Mouse (Mus musculus): Measurements from ENCODE around the gene 2810408A11Rik. TPM values are rescaled to one million over a fixed set of nuclear protein-coding genes. Genes with fewer than 3 reads are reported as not detected.

The 2810408A11Rik gene
- total and polyA plus RNA-seq, 3 experiments = 0.81 to 1.3 TPM; not detected in 1

DNA sequence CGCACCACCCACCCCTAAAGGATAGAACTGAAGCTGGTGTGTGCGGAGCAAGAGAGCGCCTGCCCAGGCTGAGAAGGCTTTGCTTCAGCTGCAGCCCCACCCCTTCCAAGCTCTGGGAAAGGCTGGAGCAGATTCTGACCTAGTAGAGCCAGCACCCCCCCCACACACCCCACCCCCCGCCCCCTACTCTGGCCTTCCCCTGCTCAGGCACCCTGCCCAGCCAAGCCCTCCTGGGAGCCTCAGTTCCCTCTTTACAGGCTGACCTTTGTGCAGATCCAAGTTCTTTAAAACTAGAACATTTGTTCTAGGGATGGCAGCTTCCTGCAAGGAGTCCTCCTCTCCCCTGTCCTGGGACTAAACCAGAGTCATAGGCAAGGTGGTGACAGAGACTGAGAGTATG, 36.6 kb upstream of the 2810408A11Rik start:
- H3K27ac ChIP-seq (ENCODE audit: control insufficient read depth, low read depth, low read length) = no peak overlapping the region
- H3K9me3 ChIP-seq (replicated peaks; ENCODE audit: insufficient read depth, low read length) = no peaks in the 10 kb centered on the region
- no peak overlapping the region for H3K4me3 ChIP-seq (ENCODE audit: control insufficient read depth in 1 of 2, insufficient read depth in 1 of 2, low read depth in 2 of 2, low read length in 2 of 2)
- H3K36me3 ChIP-seq (ENCODE audit: control insufficient read depth in 1 of 2, insufficient read depth in 2 of 2, low read length in 2 of 2) = peaks cover 0 to 8% of the 10 kb centered on the region in 2 experiments; a peak in 2 of 4 replicates
- H3K27me3 ChIP-seq (ENCODE audit: control insufficient read depth in 1 of 2, insufficient read depth in 2 of 2, low read length in 2 of 2) = peaks cover under 1 to 4% of the 10 kb centered on the region in 2 experiments; a peak in 3 of 4 replicates
- H3K4me1 ChIP-seq (ENCODE audit: control insufficient read depth in 1 of 2, insufficient read depth in 2 of 2, low read length in 2 of 2) = peaks cover 3 to 8% of the 10 kb centered on the region in 2 experiments; a peak in 2 of 4 replicates
- H3K79me2 ChIP-seq (ENCODE audit: control insufficient read depth, insufficient read depth, low read length, poor library complexity) = no peaks in the 10 kb centered on the region
- no peak overlapping the region for H3K9ac ChIP-seq (ENCODE audit: control insufficient read depth, low read depth, low read length, poor library complexity, severe bottlenecking)
- TF ChIP-seq USF1 (IDR thresholded peaks at IDR 0.05; ENCODE audit: low read depth, low read length) = no peak
- TF ChIP-seq CHD1 (IDR thresholded peaks at IDR 0.05; ENCODE audit: low read depth, low read length) = no peak
- no peak for DNase-seq (ENCODE audit: low read depth, low spot score)

DNA sequence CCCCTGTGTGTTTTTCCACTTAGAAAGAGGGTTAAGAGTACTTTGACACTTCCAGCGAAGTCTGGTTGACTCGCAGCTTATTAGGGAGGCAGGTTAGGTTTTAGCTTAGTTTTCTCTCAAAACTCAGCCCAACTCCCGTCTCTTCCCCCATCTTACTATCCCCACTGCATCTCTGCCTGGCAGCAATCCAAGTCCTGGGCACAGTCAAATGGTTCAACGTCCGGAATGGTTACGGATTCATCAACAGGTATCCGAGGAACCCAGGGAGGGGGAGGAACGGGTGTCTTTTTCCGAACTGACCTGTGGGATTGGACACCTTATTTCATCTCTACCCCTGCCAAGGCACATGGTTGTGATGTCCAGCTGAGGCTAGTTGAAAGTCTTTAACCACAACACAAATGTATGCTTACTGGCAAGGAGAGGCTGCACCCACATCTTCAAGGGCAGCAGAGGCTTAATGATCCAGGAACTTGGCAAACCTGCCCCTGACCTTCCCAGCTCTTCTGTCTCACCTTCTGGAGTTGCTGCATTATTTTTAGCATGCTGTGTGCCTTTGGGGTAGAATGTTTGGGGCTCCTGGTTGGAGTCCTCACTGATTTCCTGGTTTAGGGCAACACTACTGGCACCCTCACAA, 36.0 kb upstream of the 2810408A11Rik start:
- no peak for DNase-seq (ENCODE audit: low read depth, low spot score)
- TF ChIP-seq ZMIZ1 (IDR thresholded peaks at IDR 0.05; ENCODE audit: low read depth, low read length) (no peak), RCOR1 (IDR thresholded peaks at IDR 0.05; ENCODE audit: low read depth, low read length) (no peak), RAD21 (IDR thresholded peaks at IDR 0.05; ENCODE audit: low read depth, low read length) (no peak), POLR2AphosphoS2 (IDR thresholded peaks at IDR 0.05; ENCODE audit: low read length) (no peak)
- Histone ChIP-seq H3K4me1 (ENCODE audit: control insufficient read depth in 1 of 2, insufficient read depth in 2 of 2, low read length in 2 of 2) (peaks cover 3 to 12% of the 10 kb centered on the region in 2 experiments; a peak in 2 of 4 replicates), H3K79me2 (ENCODE audit: control insufficient read depth, insufficient read depth, low read length, poor library complexity) (no peaks in the 10 kb centered on the region), H3K9ac (ENCODE audit: control insufficient read depth, low read depth, low read length, poor library complexity, severe bottlenecking) (no peak overlapping the region), H3K36me3 (ENCODE audit: control insufficient read depth in 1 of 2, insufficient read depth in 2 of 2, low read length in 2 of 2) (peaks cover 0 to 12% of the 10 kb centered on the region in 2 experiments; a peak in 2 of 4 replicates), H3K4me3 (ENCODE audit: control insufficient read depth in 1 of 2, insufficient read depth in 1 of 2, low read depth in 2 of 2, low read length in 2 of 2) (no peak overlapping the region), H3K27ac (ENCODE audit: control insufficient read depth, low read depth, low read length) (no peak overlapping the region), H3K27me3 (ENCODE audit: control insufficient read depth in 1 of 2, insufficient read depth in 2 of 2, low read length in 2 of 2) (peaks cover 0 to 2% of the 10 kb centered on the region in 2 experiments; a peak in 3 of 4 replicates), H3K9me3 (replicated peaks; ENCODE audit: insufficient read depth, low read length) (no peaks in the 10 kb centered on the region)

DNA sequence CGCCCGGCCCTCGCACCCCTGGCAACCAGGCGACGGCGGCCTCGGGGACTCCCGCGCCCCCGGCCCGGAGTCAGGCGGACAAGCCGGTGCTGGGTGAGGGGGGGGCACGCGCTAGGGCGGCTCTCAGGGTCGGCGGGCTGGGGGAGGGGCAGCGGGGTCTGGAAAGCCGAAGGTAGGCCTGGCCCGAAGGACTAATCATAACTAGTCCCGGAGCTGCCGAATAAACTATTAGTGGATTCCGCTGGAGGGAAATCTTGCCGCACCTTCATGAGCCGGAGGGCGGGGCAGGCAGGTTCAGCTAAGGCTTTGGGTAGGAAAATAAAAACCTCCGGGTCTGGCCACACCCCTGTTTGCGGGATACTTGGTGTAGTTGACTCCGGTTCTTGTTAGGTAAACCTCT, 35.4 kb upstream of the 2810408A11Rik start:
- no peak overlapping the region for H3K9ac ChIP-seq (ENCODE audit: control insufficient read depth, low read depth, low read length, poor library complexity, severe bottlenecking)
- no peaks in the 10 kb centered on the region for H3K79me2 ChIP-seq (ENCODE audit: control insufficient read depth, insufficient read depth, low read length, poor library complexity)
- H3K9me3 ChIP-seq (replicated peaks; ENCODE audit: insufficient read depth, low read length) = no peaks in the 10 kb centered on the region
- TF ChIP-seq ZNF384 (IDR thresholded peaks at IDR 0.05; ENCODE audit: low read depth, low read length) (no peak), MYC (IDR thresholded peaks at IDR 0.05; ENCODE audit: low read depth, low read length) (no peak)
- peaks cover 0 to 2% of the 10 kb centered on the region in 2 experiments; a peak in 2 of 4 replicates for H3K27me3 ChIP-seq (ENCODE audit: control insufficient read depth in 1 of 2, insufficient read depth in 2 of 2, low read length in 2 of 2)
- H3K4me3 ChIP-seq (ENCODE audit: control insufficient read depth in 1 of 2, insufficient read depth in 1 of 2, low read depth in 2 of 2, low read length in 2 of 2) = no peak overlapping the region
- no peak for DNase-seq (ENCODE audit: low read depth, low spot score)
- H3K4me1 ChIP-seq (ENCODE audit: control insufficient read depth in 1 of 2, insufficient read depth in 2 of 2, low read length in 2 of 2) = peaks cover 5 to 19% of the 10 kb centered on the region in 2 experiments; a peak in 2 of 4 replicates
- H3K27ac ChIP-seq (ENCODE audit: control insufficient read depth, low read depth, low read length) = no peak overlapping the region
- peaks cover 0 to 18% of the 10 kb centered on the region in 2 experiments; a peak in 2 of 4 replicates for H3K36me3 ChIP-seq (ENCODE audit: control insufficient read depth in 1 of 2, insufficient read depth in 2 of 2, low read length in 2 of 2)
